Mouse (Mus musculus) heart, postnatal 0 days (tissue): ENCODE results near the gene Ndufa10.

Experiments
- CTCF ChIP-seq: IDR thresholded peaks from 2 replicates; pipeline ENCODE4 v1.5.1; 2016; ENCODE audit warnings: antibody characterized with exemption, control low read depth, low read depth
- EP300 ChIP-seq: IDR thresholded peaks from 2 replicates; pipeline ENCODE4 v1.6.1; 2016; ENCODE audit warnings: antibody characterized with exemption, low read depth

DNA sequence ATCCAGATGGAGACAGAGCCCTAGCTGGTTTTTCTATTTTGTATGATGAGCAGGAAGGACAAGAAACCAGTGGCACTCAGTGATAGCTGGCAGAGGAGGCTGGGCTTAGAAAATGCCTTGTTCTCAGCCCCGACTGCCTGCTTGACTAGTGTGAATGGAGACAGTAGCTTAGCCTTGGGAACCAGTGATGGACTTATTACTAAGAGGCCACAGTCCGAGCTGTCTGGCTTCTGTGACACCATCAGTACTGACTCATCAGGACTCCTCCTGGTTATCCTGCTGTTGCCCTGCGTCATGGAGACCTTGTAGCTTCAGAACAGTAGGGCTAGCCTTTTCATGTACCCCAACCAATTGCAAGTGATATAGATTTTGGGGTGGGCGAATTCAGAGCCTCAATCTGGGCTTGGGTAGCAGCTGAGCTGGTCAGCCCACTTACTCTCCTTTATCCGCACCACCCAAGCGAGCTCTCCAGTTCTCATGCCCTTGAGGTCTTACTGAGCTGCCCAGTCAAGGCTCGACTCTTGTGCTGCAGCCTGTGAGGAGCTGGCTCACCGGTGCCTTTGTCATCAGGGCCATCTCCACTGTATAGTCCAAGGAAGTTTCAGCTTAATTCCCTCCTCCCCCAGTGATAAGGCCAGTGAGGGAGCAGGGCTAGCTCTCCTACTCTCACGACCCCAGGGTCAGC, 33.5 kb downstream of the Ndufa10 start:
- TF ChIP-seq CTCF (no peak), EP300 (no peak)
